Mouse (Mus musculus): ENCODE measurements around the gene 1700016H13Rik. TPM values are rescaled to one million over a fixed set of nuclear protein-coding genes. Genes with fewer than 3 reads are reported as not detected.
A peak's percentile ranks its signal among the peaks of the same experiment; 100 is the strongest.

1700016H13Rik gene
- polyA plus RNA-seq, 3 experiments from 2014 or later: not detected

DNA sequence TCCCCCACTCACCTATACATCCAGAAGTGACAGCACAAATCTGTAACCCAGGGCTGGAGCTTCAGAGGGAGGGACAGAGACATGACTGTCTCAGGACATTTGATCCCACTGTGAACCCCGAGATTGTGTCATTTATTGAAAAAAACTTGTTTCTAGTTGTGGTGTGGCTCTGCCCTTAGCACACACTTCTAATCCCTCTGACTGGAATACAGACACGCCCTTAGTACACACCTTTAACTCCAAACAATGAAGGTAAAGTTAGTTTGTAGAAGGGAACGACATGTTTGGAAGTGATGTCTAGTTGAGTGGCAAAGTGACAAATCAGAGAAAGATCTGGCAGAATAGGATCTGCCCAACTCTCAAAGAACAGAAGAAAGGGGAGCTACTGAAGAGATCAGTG, 16.0 kb upstream of the 1700016H13Rik start:
- no peak for ATAC-seq

DNA sequence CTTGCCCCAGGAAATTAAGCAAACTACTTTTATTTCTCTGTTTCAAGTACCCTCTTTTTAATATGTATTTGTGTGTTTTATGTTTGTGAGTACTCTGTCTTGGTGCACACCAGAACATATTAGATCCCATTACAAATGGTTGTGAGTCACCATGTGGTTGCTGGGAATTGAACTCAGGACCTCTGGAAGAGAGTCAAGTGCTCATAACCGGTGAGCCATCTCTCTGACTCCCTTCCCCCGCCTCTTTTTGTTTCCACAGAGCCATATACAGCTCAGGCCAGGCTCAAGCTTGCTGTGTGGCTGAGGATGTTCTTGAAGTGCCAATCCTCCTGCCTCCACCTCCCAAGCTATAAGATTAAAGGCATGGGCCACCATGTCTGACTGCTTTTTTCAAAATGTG, 10.1 kb upstream of the 1700016H13Rik start:
- no peak for ATAC-seq

DNA sequence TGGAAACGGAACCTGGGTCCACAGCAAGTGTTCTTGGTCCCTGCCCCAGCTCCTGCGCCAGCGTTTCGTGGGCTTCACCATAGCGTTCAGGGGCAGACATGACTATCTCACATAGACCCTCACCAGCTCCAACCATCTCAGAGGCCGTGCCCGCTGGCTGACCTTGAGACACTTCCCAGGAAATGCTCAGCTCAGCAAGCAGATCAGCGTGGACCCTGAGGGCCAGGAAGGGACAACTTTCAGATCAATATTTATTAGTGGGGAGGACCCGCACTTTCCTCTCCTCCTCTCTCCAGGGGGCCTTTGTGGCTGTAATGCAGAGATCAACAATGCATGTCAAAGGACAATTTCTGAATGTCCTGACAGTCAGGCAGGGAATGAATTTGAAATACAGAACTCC, 9.1 kb upstream of the 1700016H13Rik start:
- ATAC-seq: no peak

DNA sequence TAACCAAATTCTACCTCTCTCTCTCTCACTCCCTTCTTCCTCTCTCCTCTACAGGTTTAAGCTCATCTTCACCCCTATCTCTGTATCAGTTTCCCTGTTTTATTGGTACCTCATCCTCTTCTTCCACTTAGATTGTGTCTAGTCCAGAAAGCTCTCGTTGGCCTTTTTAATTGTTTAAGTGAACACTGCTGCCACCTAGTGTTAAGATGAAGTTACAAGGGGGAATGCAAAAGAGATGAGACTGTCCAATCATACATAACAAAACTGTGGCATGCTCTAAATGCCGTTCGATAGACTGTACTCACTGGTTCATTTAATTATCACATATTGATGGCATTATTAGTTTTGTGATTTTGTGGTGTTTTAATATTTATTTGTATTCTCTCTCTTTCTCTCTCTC, 3.8 kb upstream of the 1700016H13Rik start:
- peak; percentile 53 for ATAC-seq

DNA sequence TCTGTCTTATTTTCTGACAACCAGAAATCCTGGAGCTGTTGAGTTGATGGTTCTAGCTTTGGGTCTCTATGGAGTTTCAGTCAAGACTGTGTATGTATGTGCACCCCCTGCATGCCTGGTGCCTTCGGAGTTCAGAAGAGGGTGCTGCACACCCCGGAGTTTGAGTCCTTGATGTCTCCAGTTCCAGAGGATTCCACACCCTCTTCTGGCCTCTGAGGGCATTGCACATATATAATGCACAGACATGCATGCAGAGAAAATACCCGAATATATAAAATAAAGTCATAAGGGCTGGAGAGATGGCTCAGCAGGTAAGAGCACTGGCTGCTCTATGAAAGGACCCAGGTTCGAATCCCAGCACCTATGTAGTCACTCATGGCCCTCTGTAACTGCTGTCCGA, 3.1 kb upstream of the 1700016H13Rik start:
- ATAC-seq: no peak

DNA sequence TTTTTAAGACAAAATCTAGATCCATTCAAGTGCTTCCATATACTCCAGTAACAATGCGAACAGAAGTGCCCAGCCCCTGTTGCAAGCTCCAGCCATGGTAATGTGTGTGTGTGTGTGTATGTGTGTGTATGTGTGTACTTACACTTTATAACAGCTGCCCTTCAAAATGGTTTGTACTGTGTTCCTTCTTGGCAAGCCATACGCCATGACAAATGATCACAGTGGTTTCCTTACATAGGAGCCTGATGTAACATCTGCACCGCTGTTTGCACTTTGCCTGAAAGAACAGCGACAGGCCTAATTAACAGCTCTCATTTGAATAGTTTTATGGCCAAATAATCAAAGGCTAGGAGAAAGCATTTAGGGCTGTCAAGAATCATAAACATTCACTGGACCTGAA, 1.0 kb downstream of the 1700016H13Rik start:
- no peak for ATAC-seq

DNA sequence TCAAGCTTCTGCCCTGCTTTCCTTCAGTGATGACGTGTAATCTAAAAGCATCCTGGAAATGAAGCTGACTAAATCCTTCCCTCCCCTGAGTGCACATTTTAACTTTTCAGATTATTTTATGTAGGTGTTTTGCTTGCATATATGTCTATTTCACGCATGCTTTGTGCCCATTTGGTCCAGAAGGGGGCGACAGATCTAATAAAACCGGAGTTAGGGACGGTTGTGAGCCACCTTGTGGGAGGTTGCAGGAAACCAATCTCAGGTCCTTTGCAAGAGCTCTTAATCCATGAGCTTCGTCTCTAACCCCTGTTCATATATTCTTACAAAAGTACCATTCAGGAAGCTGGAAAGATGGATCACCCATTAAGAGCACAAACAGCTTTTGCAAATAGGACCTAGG, 1.6 kb downstream of the 1700016H13Rik start:
- no peak for ATAC-seq

DNA sequence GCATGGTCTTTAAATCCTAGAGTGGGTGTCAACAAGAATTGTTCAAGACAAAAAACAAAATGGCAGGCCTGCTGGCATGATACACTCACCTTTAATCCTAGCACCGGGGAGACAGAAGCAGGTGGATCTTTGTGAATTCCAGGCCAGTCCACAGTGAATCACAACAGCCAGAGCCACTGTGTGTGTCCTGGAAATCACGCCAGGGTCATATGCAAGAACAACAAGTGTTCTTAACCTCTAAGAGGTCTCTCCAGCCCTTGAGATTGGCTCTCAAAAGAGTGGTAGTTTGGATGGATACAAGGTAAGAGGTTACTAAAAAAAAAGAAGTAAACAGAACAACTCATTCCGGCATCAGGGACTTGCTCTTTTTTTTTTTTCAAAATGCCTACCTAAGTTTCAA, 8.5 kb downstream of the 1700016H13Rik start:
- no peak for ATAC-seq

DNA sequence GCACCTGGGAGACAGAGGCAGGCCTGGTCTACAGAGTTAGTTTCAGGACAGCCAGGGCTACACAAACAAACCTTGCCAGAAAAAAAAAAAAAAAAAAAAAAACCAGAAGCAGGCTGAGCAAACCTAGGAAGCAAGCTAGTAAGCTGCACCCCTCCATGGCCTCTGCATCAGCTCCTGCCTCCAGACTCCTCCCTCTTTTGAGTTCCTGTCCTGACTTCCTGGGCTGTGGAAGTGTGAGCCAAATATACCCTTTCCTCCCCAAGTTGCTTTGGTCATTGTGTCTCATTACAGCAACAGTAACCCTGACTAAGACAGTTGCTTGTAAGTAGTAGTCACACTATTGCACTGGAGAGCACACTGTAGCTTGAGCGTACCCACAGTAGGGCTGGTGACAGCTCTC, 11.6 kb downstream of the 1700016H13Rik start:
- no peak for ATAC-seq

DNA sequence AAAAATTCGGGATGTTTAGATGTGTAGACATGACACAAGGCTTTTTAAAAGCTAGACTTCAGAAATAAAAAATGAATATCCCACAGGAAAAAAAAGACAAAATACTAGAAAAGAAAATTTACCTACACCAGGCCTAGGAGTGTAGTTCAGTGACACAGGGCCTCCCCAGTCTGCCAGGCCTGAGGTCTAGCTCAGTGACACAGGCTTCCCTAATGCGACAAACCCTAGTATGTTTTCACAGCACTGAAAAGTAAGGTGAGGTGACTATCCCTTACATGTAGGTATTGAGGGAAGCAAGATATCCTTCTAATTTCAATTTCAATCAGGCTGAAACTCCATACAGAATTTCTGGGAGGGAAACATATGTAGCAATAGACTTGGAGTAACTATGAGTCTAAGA, 18.6 kb downstream of the 1700016H13Rik start:
- ATAC-seq: no peak

DNA sequence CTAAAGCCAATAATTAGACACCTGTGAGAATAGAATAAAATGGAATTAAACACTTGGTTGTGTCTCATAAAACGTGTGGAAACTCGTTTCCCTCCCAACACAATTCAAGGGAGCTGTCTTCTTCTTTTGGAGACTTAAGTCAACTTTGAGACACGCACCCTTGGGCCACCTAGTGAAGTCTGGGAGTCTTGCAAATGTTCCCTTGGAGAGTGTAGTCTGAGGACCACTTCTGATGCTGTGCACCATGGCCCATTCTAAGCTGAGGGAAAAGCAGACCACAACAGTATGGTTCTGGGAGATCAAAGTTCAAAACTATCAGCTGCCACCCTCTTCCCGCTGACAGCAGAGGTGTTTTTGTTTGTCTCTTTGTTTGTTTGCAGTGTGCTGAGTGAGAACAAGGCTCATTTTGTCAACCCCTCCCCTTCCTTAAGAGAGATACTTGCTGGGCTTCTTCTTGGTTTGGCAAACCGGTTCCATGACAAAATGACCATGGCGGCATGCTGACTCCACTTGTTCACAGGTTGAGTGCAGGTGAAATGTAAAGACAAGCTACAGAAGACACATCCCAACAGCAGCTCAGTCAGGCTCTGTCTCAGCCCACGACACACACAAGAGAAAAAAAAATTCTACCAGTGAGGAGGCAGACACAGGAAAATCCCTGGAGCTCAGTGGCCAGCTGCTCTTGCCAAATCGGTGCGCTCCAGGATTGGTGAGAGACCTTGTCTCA, 25.8 kb downstream of the 1700016H13Rik start:
- ATAC-seq: no peak

DNA sequence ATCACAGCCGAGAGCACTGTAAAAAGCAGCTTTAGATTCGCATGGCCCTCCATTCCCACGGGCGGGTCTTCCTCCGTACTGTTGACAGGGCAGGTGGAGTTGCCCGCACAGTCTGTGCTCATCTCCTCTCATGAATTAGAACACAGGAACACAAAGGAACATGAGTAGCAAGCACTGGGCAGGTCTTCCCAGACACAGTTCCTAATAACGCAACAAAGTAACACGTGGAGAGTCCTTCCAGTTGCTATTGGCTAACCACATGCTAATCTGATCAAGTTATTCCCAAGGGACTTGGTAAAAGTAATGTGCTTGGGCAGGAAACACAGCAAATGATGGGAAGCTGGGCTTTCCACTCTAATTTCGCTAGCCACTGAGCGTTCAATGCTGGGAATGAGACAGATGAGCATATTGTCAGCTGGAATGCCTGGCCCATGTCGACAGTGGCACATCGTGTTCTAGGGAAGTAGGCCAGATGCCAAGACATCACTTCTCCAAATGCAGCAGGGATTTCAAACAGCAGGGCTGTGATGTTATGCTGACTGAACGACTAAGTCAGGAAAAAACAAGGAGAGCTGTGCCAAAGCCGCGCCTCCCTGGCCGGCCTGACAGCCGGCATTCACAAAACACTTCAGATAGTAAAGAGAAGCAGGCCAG, 26.6 kb downstream of the 1700016H13Rik start, which contains the start of gene Slc10a6:
TSS of gene Slc10a6 (minus strand) at position 293 of the 654 bp plus-strand sequence.
- no peak for ATAC-seq

DNA sequence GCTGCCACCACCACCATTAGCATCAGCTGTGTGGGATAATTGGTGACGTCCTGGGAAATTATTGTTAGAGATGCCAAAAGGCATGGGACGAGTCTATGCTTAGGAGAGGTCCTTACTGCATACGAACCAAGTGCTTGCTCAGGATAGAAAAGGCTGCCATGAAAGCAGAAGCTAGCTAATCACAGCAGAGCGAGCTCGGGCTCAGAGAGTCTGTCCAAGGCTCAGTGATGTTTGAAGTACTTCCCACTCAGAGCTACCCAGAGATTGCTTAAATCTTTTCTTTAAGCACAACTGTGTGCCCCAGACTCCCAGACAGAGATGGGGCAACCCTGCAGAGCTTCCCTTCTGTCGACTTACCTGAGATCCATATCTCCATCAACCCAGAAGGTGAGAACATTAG, 27.3 kb downstream of the 1700016H13Rik start:
- no peak for ATAC-seq

DNA sequence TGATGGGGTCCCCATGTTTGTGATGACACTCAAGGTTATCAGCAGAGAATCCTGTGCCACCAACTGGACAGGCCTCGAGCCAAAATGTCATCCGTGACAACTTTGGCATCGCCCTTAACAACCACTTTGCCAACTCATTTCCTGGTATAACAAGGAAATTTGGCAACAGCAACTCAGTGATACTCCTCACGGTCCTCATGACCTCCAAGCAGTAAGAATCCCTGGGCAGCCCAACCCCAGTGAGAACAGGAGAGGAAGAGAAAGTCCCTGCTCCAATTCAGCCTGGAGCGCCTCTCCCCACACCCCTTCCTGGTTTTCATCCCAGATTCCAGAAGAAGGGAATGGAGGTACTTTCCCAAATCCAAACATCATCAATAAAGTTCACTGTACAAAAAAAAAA, 31.0 kb downstream of the 1700016H13Rik start:
- ATAC-seq: no peak

DNA sequence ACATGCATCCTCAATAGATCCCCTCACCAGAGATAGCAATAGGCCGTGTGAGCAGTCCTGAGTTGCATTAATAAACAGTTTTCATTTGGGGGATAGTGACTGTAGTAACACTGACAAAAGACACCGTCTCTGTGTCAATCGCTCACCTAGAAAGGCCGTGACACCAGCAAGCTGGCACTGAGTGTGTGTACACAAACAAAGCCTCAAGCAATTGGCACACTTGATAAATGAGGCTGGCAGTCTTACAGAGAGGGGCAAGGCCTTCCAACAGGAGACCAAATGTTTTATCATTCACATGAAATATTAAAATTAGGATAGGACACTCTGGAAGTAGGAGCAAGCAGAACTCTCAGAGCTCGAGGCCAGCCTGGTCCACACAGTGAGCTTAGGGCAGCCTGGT, 33.5 kb downstream of the 1700016H13Rik start:
- no peak for ATAC-seq

DNA sequence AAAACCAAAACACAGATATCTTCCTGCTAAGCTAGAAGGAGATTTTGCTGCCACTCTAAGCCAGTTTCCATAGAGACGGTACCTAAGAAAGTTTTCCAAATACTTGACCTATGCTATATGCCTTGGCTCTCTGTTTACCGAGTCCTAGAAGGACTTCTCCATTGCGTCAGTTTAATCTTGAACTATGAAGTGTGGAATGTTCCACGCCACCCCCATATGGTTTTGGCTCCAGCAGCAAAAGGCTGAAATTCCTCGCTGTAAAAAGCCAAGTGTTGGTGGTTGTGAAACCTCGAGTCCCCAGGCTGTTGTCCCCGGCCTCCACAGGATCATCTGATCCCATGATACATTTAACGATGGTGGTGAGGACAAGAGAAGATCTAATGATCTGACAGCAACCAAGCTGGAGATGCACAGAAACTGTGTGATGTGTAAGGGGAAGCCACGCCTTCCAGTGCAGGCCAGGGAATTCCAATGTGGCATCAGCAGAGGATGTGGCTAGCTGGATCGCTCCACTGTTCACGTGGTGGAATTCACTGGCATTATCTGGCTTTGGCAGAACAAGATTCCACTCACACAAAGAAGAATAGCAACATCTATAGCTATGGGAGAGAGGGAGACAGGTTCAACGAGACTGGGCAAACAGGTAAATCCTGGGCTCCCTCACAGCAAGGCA, 35.4 kb downstream of the 1700016H13Rik start:
- ATAC-seq: no peak

DNA sequence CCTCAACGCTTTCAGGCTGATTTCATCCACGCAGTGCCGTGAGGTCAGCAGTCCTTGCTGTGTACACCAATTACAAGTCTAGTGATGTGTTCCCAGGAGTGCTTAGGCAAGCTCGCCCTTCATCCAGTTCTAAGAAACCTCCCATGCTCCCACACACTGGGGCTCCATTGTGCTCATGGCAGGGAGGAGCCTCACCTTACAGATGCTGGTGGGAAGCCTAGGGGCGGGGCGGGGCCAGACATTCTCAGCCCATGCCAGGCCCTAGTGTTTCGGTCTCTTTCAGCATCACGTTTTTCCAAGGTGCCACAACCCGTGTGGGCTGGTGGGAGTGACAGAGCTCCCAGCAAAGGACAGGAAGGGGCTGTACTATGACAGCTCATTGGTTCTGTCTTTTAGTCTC, 38.6 kb downstream of the 1700016H13Rik start:
- ATAC-seq: no peak

DNA sequence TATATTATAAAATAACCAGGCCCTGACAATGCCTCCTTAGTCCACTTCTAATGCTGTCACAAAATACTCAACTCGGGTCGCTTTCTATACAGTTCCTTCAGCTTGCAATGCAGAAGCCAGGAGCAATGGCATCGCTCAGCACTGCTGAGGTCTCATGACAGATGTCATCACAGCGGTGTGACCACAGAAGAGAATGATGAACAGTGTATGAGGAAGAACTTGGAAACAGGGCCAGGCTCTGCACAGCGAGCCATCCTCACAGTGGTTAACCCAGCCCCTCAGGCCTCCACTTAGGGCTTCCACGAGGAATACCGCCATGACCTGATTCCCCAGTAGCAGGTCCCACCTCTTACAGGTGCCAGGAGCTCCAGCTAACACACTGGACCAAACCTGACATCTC, 41.5 kb downstream of the 1700016H13Rik start:
- no peak for ATAC-seq

DNA sequence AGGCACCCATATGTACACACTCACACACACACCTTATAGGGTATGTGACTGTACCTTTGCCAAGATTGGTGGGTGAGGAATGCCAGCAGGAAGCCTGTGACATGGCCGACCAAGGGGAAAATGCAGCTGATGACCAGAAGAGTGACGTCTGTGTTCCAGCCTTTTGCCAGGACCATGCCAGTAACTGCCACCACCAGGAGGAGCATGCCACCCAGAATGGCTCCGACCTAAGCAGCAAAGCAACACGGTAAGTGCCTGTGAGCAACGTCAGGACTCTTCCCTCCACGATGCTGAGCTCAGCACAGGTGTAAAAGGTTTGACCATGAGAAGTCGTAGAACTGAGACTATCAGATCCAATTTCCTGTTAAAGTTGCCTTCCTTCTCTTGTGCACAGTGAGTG, 43.5 kb downstream of the 1700016H13Rik start:
- no peak for ATAC-seq

DNA sequence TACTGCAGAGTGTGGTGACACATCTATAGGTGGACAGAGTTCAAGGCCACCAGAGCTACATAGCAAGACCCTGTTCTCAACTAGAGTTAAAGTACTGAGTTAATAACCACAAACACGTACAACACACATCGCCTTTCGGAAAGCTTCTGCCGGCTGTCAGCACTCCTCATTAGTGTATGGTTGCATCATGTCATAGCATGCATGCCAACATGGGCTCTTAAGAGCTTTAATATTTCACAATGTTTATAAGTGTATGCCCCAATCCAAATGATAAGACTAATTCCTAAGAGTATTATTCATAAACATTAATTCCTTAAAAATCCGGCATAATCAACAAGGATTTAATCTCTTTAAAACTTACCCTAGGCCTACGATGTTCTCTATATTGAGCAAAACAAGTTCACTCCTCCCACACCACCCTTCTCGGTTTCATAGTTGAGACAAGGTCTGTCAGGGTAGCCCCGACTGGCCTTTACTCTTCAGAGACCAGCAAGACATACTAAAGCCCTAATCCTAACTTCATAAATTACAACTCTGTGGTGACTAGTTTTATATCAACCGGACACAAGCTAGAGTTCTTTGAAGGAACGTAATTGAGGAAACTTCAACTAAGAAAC, 44.8 kb downstream of the 1700016H13Rik start:
- no peak for ATAC-seq

DNA sequence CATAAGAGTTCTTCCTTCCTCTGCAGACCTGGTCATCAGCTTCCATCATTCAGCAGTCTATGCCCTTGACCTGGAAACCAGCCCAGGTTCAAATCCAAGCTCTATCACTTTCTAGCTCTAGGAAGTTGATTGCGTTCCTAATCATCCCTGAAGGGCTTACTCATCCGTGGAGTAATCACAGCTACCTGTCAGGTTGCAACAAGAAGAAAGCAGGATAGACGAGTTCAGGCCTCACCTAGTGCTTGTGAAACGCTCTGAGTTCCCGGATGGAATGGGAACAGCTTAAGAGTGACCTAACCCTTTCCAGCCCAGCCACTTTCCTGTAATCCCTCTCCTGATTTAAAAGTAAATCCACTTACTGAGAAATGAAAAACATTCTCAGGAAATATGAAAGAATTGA, 45.7 kb downstream of the 1700016H13Rik start:
- no peak for ATAC-seq

DNA sequence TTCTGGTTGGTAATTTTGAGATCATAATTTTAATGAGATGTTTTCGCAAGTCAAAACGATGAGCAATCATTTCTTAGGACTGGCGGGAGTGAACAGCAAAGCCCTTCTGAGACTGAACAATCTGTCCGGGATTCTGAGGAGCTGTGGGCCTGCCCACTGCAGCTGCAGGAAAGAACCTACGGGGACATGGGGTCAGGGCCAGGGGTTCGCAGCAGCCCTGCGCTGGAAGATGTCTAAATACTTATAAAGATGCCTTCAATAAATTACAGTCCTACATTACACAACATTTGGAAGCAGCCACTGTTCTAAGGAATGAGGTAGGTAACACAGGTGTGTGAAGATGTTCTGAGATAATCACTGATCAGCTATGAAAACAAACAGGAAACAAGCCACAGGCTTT, 50.1 kb downstream of the 1700016H13Rik start:
- no peak for ATAC-seq

DNA sequence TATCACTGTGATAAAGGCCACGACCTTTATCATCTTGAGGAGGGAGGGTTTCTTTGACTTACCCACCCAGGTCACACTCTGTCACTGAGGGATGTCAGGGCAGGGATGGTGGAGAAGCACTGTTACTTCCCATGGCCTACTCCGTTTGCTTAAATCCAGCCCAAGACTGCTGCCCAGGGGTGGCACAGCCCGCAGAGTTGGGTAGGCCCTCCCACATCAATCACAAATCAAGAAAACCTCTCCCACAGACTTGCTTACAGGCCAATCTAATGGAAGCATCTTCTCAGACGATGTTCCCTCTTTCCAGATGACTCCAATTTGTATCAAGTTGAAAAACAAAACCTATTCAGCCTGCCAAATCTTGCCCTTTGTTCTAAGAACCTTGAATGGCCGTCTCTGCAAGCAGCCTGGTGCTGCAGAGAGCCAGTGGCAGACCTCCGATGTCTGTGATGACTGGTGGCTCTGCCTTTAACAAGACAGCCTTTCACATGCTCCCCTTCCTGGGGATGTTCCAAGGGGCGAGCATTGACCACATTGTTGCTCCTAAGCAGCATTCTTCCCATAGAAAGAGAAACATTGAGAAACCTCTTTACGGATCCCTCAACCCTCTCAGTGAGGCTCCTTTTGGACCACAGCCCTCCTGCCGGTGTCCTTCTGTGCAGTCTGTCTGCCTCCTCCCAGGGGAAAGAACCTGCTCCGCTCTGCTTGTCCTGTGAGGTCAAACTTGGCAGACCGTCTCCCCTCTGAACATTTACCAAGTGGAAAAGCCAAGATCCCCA, 52.5 kb downstream of the 1700016H13Rik start:
- ATAC-seq: no peak
